11 mouse cellular contexts compared by ENCODE assay signal in genomic region chr13:112187226-112187625, GRCm38 (mm10).
A peak's percentile ranks its signal among the peaks of the same experiment; 100 is the strongest.
DNase-seq lines count a peak whose midpoint lies in the region; ATAC-seq and TF ChIP-seq lines count a peak whose summit lies in the region.
"Had no signal": no experiment of that assay in that cellular context is flagged by ENCODE, and none has a peak within 500 bp of the region (broad histone marks: within the 10 kb centered on the region; RNA-seq: fewer than 3 reads in every experiment).

No protein-coding gene starts in this region.

- H3K4me3 ChIP-seq in bone marrow macrophage, adult 2 months (ENCODE audit: insufficient read depth, low read length) = no peak overlapping the region
- no peak overlapping the region for H3K4me3 ChIP-seq in heart, embryonic 10.5 days
- H3K4me3 ChIP-seq: hindbrain, embryonic 13.5 days; liver, embryonic 13.5 days had no signal

- peak overlapping the region; percentile 38 for H3K27ac ChIP-seq in bone marrow macrophage, adult 2 months (ENCODE audit: insufficient read depth, low read depth, low read length)
- H3K27ac ChIP-seq in heart, embryonic 10.5 days = 0 out of 2 replicates have a peak overlapping the region, but pooled peaks have one; percentile 22
- H3K27ac ChIP-seq: hindbrain, embryonic 13.5 days; liver, embryonic 13.5 days had no signal

- peaks cover 14% of the 10 kb centered on the region for H3K4me1 ChIP-seq in bone marrow macrophage, adult 2 months (ENCODE audit: control insufficient read depth, insufficient read depth, low read length)
- H3K4me1 ChIP-seq in heart, embryonic 10.5 days = peaks cover 63% of the 10 kb centered on the region

- no peaks in the 10 kb centered on the region for H3K9me3 ChIP-seq in heart, embryonic 10.5 days
- H3K9me3 ChIP-seq: hindbrain, embryonic 13.5 days; liver, embryonic 13.5 days had no signal

- no peak for TF ChIP-seq CTCF in bone marrow macrophage, adult 2 months (IDR thresholded peaks at IDR 0.05; ENCODE audit: low read depth, low read length)

- no peaks in the 10 kb centered on the region for H3K27me3 ChIP-seq in heart, embryonic 10.5 days (ENCODE audit: insufficient read depth, poor library complexity, severe bottlenecking)
- H3K27me3 ChIP-seq: liver, embryonic 13.5 days had no signal

- no peak for ATAC-seq in megakaryocyte progenitor cell, adult 5-6 weeks (replicated peaks; ENCODE audit: poor library complexity)

- 39% methylated on average over 3 of the region's 3 CpGs for WGBS in heart, embryonic 10.5 days

- no peaks in the 10 kb centered on the region for H3K36me3 ChIP-seq in heart, embryonic 10.5 days
- H3K36me3 ChIP-seq: hindbrain, embryonic 13.5 days; liver, embryonic 13.5 days had no signal

- DNase-seq in gastrocnemius, adult 18-20 months (ENCODE audit: low spot score) = peak; percentile 11
- no peak for DNase-seq in gastrocnemius, postnatal 4 days (ENCODE audit: low spot score in 2 of 2)
- no peak for DNase-seq in heart, embryonic 10.5 days (ENCODE audit: low spot score)
- DNase-seq in left cerebral cortex, adult 18-20 months (ENCODE audit: low spot score in 2 of 2) = peak; percentile 8 to 44
- no peak for DNase-seq in Muller cell, postnatal 12 days (ENCODE audit: inconsistent ontology term)
- DNase-seq in spleen, adult 18-20 months = no peak
- DNase-seq: kidney, postnatal 36 days; liver, embryonic 13.5 days had no signal

- no peak for TF ChIP-seq POLR2A in bone marrow macrophage, adult 2 months (IDR thresholded peaks at IDR 0.05; ENCODE audit: borderline replicate concordance, low read depth, low read length)

Comparison
In these comparisons a context has a peak if more than half of its experiments do, and no peak if none do; other contexts are left out.
1. DNase-seq: peak in gastrocnemius, adult 18-20 months (single experiment) and left cerebral cortex, adult 18-20 months (2 of 2); none in gastrocnemius, postnatal 4 days (0 of 2), heart, embryonic 10.5 days (single experiment), Muller cell, postnatal 12 days (single experiment) and spleen, adult 18-20 months (0 of 2).